Mouse (Mus musculus) ovary, postnatal 14 days (tissue): ENCODE results near the gene Urad.

Experiments used
- DNase-seq: peaks from one replicate; pipeline ENCODE4 v3.0.0; 2022; ENCODE audit warnings: low spot score

Gene Urad

DNA sequence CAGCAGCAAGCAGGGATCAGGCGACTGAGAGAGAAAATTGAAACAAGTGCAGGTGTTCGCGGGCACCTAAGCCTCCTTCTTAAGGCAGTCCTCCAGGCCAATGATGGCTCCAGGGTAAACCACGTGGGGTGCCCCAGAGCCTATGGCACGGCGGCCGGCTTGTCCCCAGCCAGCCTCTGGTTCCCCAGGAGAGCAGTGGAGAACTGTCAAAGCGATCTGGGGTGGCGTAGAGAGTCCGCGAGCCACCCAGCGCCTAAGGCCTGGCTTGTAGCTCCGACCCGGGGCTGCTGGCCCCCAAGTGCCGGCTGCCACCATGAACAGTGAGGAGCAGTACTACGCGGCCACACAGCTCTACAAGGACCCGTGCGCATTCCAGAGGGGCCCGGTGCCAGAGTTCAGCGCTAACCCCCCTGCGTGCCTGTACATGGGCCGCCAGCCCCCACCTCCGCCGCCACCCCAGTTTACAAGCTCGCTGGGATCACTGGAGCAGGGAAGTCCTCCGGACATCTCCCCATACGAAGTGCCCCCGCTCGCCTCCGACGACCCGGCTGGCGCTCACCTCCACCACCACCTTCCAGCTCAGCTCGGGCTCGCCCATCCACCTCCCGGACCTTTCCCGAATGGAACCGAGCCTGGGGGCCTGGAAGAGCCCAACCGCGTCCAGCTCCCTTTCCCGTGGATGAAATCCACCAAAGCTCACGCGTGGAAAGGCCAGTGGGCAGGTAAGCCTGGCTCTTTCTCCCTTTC, 52.1 kb downstream of the Urad start, which contains the start of gene Pdx1:
Pdx1 (plus strand) TSS at position 34 of the 747 bp plus-strand sequence.
- DNase-seq, result no peak

GRCm38 (mm10) chr5:147269371-147269770, 52.9 kb downstream of the Urad start:
- no peak for DNase-seq

DNA sequence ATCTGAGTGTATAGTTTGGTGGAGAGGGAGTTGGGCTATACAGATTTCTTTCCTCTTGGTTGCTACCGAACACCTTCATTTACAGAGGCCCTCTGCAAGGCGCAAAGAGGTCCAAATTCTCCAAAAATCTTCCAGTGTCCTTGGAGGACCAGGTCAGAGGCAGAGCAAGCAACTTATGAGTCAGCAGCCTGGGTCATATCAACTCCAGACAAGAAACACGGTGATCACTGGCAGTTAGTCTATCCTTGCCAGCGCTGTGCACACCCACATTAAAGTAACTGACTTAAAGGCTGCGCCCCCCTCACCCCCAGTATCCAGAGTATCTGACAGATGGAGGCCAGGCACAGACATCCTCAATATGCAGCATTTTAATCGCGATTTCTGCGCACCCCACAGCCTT, 53.5 kb downstream of the Urad start:
- DNase-seq, result no peak

- DNase-seq, result no peak
Observed at GRCm38 (mm10) chr5:147267434-147267833, 54.8 kb downstream of the Urad start.
